Mouse (Mus musculus): ENCODE measurements at regions not wholly inside any gene's neighbourhood (a gene's known extent, or its start where the extent isn't known, plus 50 kb on each side); places are given as distances from the start of the nearest gene placed in this dataset.

DNA sequence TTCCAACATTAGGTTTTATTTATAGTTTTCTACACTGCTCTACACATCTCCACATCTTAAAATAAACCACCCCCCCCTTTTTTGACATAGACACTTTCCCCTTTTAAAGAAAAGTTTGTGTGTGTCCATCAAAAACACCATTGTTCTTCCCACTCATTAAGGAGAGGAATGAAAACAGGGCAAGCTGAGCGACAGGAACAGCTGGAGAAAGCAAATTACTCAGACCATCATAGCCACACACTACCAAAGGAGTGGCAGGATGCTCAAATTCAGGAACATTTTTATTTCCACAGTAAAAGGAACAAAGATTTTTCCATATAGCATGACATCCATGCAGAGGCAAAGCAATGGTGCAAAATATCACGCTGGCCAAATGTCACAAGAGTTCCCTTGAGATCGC is 198.6 kb downstream of the Gm11361 start:
- no peak overlapping the region for H3K4me2 ChIP-seq (replicated peaks; ENCODE audit: low read depth, low read length)
- DNase-seq (ENCODE audit: low spot score), result no peak

GRCm38 (mm10) chr13:28455016-28455415 is 197.7 kb downstream of the Gm11361 start:
- Histone ChIP-seq H3K4me2 (replicated peaks; ENCODE audit: low read depth, low read length) (no peak overlapping the region), H3K27me3 (replicated peaks; ENCODE audit: insufficient read depth, low read length) (no peaks in the 10 kb centered on the region), H3K27ac (ENCODE audit: low read length) (no peak overlapping the region), H3K36me3 (ENCODE audit: insufficient read depth, low read length) (no peaks in the 10 kb centered on the region), H3K4me1 (ENCODE audit: insufficient read depth, low read depth, low read length) (no peaks in the 10 kb centered on the region), H3K9ac (replicated peaks; ENCODE audit: low read depth) (no peak overlapping the region), H3K4me3 (ENCODE audit: low read depth, low read length) (no peak overlapping the region), H3K9me3 (ENCODE audit: low read length) (no peaks in the 10 kb centered on the region)
- no peak for DNase-seq (ENCODE audit: low spot score)
- WGBS, result 69% methylated on average over 10 of the region's 10 CpGs
- ATAC-seq, result no peak
- TF ChIP-seq EP300 (IDR thresholded peaks at IDR 0.05) (no peak), CTCF (IDR thresholded peaks at IDR 0.05) (no peak)

More for the DNA sequence above, 198.6 kb downstream of the Gm11361 start:
- no peak for TF ChIP-seq CTCF (IDR thresholded peaks at IDR 0.05)
- no peak for TF ChIP-seq EP300 (IDR thresholded peaks at IDR 0.05)
- Histone ChIP-seq H3K4me1 (ENCODE audit: insufficient read depth, low read depth, low read length) (no peaks in the 10 kb centered on the region), H3K9ac (replicated peaks; ENCODE audit: low read depth) (no peak overlapping the region), H3K9me3 (ENCODE audit: low read length) (no peaks in the 10 kb centered on the region), H3K4me3 (ENCODE audit: low read depth, low read length) (no peak overlapping the region), H3K27ac (ENCODE audit: low read length) (no peak overlapping the region), H3K36me3 (ENCODE audit: insufficient read depth, low read length) (no peaks in the 10 kb centered on the region), H3K27me3 (replicated peaks; ENCODE audit: insufficient read depth, low read length) (no peaks in the 10 kb centered on the region)
- whole genome bisulfite sequencing, result 81% methylated on average over 3 of the region's 3 CpGs
- no peak for ATAC-seq

DNA sequence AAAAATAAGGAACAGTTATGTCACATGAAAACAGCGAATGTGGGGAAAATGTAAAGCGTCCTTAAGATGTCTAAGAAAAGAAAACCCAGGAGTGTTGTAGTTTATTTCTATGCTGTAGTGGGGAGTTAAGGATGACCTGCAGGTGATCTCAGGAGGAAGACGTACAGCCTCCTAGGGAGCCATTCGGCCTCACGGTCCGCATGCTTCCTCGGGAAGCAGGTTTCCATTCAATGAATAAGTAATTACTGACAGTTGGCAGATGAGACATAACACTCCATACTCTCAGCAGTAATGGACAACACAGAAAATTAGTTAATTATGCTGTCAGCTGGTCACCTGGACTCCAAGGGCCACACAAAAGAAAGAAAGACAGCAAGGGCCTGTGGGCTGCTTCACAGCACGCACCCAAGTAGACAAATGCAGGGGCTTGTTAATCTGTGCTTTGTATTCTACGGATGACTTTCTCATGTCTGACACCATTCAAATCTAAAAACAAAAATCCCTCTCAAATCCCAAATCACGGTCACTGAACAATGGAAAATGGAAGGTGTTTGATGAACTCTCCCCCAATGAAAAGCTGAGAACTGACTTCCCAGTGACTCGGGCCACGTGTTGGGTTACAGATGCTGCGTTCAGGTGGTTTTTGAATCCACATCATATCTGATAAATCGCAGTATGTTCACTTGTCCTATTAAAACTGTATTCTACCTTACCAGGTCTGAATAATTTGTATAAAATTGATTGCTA is 193.5 kb downstream of the Gm11361 start:
- Histone ChIP-seq H3K9me3 (ENCODE audit: low read length) (no peaks in the 10 kb centered on the region), H3K27ac (ENCODE audit: low read length) (no peak overlapping the region), H3K4me3 (ENCODE audit: low read depth, low read length) (no peak overlapping the region), H3K9ac (replicated peaks; ENCODE audit: low read depth) (no peak overlapping the region), H3K27me3 (replicated peaks; ENCODE audit: insufficient read depth, low read length) (no peaks in the 10 kb centered on the region), H3K4me2 (replicated peaks; ENCODE audit: low read depth, low read length) (no peak overlapping the region), H3K36me3 (ENCODE audit: insufficient read depth, low read length) (no peaks in the 10 kb centered on the region), H3K4me1 (ENCODE audit: insufficient read depth, low read depth, low read length) (no peaks in the 10 kb centered on the region)
- ATAC-seq (no peak), DNase-seq (ENCODE audit: low spot score) (no peak)
- no peak for TF ChIP-seq CTCF (IDR thresholded peaks at IDR 0.05)
- 85% methylated on average over 14 of the region's 14 CpGs for WGBS

GRCm38 (mm10) chr13:28449026-28449425 is 191.7 kb downstream of the Gm11361 start:
- 94% methylated on average over 1 of the region's 1 CpGs for WGBS
- ATAC-seq (no peak), DNase-seq (ENCODE audit: low spot score) (no peak)
- Histone ChIP-seq H3K27ac (ENCODE audit: low read length) (no peak overlapping the region), H3K4me1 (ENCODE audit: insufficient read depth, low read depth, low read length) (no peaks in the 10 kb centered on the region), H3K4me3 (ENCODE audit: low read depth, low read length) (no peak overlapping the region), H3K4me2 (replicated peaks; ENCODE audit: low read depth, low read length) (no peak overlapping the region), H3K36me3 (ENCODE audit: insufficient read depth, low read length) (no peaks in the 10 kb centered on the region), H3K9ac (replicated peaks; ENCODE audit: low read depth) (no peak overlapping the region), H3K9me3 (ENCODE audit: low read length) (no peaks in the 10 kb centered on the region), H3K27me3 (replicated peaks; ENCODE audit: insufficient read depth, low read length) (no peaks in the 10 kb centered on the region)
- no peak for TF ChIP-seq CTCF (IDR thresholded peaks at IDR 0.05)
- TF ChIP-seq EP300 (IDR thresholded peaks at IDR 0.05), result no peak

GRCm38 (mm10) chr13:28442250-28442649 is 184.9 kb downstream of the Gm11361 start:
- no peak overlapping the region for H3K27ac ChIP-seq (ENCODE audit: low read length)
- ATAC-seq (no peak), DNase-seq (ENCODE audit: low spot score) (no peak)
- H3K27me3 ChIP-seq (replicated peaks; ENCODE audit: insufficient read depth, low read length), result no peaks in the 10 kb centered on the region
- no peak for TF ChIP-seq EP300 (IDR thresholded peaks at IDR 0.05)
- TF ChIP-seq CTCF (IDR thresholded peaks at IDR 0.05), result no peak
- no peak overlapping the region for H3K4me2 ChIP-seq (replicated peaks; ENCODE audit: low read depth, low read length)
- H3K36me3 ChIP-seq (ENCODE audit: insufficient read depth, low read length), result no peaks in the 10 kb centered on the region
- no peaks in the 10 kb centered on the region for H3K4me1 ChIP-seq (ENCODE audit: insufficient read depth, low read depth, low read length)
- peaks cover 5% of the 10 kb centered on the region; the same call in 1 of the 2 replicates for H3K9me3 ChIP-seq (ENCODE audit: low read length)
- no peak overlapping the region for H3K4me3 ChIP-seq (ENCODE audit: low read depth, low read length)
- no peak overlapping the region for H3K9ac ChIP-seq (replicated peaks; ENCODE audit: low read depth)

- H3K27me3 ChIP-seq (replicated peaks; ENCODE audit: insufficient read depth, low read length), result no peaks in the 10 kb centered on the region
- TF ChIP-seq CTCF (IDR thresholded peaks at IDR 0.05), result no peak
- no peak for TF ChIP-seq EP300 (IDR thresholded peaks at IDR 0.05)
- WGBS, result 69% methylated on average over 2 of the region's 2 CpGs
- no peak overlapping the region for H3K27ac ChIP-seq (ENCODE audit: low read length)
- H3K4me1 ChIP-seq (ENCODE audit: insufficient read depth, low read depth, low read length), result no peaks in the 10 kb centered on the region
- DNase-seq (ENCODE audit: low spot score) (no peak), ATAC-seq (no peak)
- H3K4me2 ChIP-seq (replicated peaks; ENCODE audit: low read depth, low read length), result no peak overlapping the region
- H3K9me3 ChIP-seq (ENCODE audit: low read length), result no peaks in the 10 kb centered on the region
- H3K4me3 ChIP-seq (ENCODE audit: low read depth, low read length), result no peak overlapping the region
- H3K36me3 ChIP-seq (ENCODE audit: insufficient read depth, low read length), result no peaks in the 10 kb centered on the region
- no peak overlapping the region for H3K9ac ChIP-seq (replicated peaks; ENCODE audit: low read depth)
Observed at GRCm38 (mm10) chr13:28433445-28433844, 176.1 kb downstream of the Gm11361 start.

- Histone ChIP-seq H3K27me3 (replicated peaks; ENCODE audit: insufficient read depth, low read length) (no peaks in the 10 kb centered on the region), H3K4me2 (replicated peaks; ENCODE audit: low read depth, low read length) (no peak overlapping the region), H3K27ac (ENCODE audit: low read length) (no peak overlapping the region), H3K4me1 (ENCODE audit: insufficient read depth, low read depth, low read length) (no peaks in the 10 kb centered on the region), H3K36me3 (ENCODE audit: insufficient read depth, low read length) (no peaks in the 10 kb centered on the region), H3K9me3 (ENCODE audit: low read length) (no peaks in the 10 kb centered on the region), H3K9ac (replicated peaks; ENCODE audit: low read depth) (no peak overlapping the region), H3K4me3 (ENCODE audit: low read depth, low read length) (no peak overlapping the region)
- no peak for DNase-seq (ENCODE audit: low spot score)
- TF ChIP-seq CTCF (IDR thresholded peaks at IDR 0.05), result no peak
- TF ChIP-seq EP300 (IDR thresholded peaks at IDR 0.05), result no peak
- 77% methylated on average over 2 of the region's 2 CpGs for WGBS
- no peak for ATAC-seq
Observed at GRCm38 (mm10) chr13:28432017-28432416, 174.7 kb downstream of the Gm11361 start.

Measured in lung, postnatal 0 days (tissue).